Mouse (Mus musculus) cerebellum, postnatal 25 days (tissue): ENCODE data around the gene Ror2.
A peak's percentile ranks its signal among the peaks of the same experiment; 100 is the strongest.
"Not testable (repeated sequence)": the region's sequence is repeated elsewhere in the genome, so short reads cannot be mapped to it uniquely, and the experiment has no call there.

ENCODE experiments used
- DNase-seq, 2 experiments: peaks; one replicate each; pipeline ENCODE4 v3.0.0; 2021; ENCODE audit warnings: mixed read lengths in 2 of 2

The Ror2 gene

GRCm38 (mm10) chr13:53285756-53286361 is at the start of gene Ror2:
Gene Ror2 (minus strand): TSS chr13:53286124.
- peak in 1 of 2 experiments; percentile 43 for DNase-seq

- DNase-seq, result no peak
Measured at GRCm38 (mm10) chr13:53333769-53334168, 47.8 kb upstream of the Ror2 start.

- no peak for DNase-seq
Measured at GRCm38 (mm10) chr13:53330246-53330645, 44.3 kb upstream of the Ror2 start.

GRCm38 (mm10) chr13:53325531-53325930 is 39.6 kb upstream of the Ror2 start:
- no peak for DNase-seq

GRCm38 (mm10) chr13:53323661-53324060 is 37.7 kb upstream of the Ror2 start:
- DNase-seq, result no peak

GRCm38 (mm10) chr13:53320899-53321298 is 35.0 kb upstream of the Ror2 start:
- DNase-seq, result no peak

GRCm38 (mm10) chr13:53316515-53317295 is 30.8 kb upstream of the Ror2 start:
- DNase-seq, result no peak

- not testable (repeated sequence) for DNase-seq
Measured at GRCm38 (mm10) chr13:53315757-53316156, 29.8 kb upstream of the Ror2 start.

GRCm38 (mm10) chr13:53310442-53310841 is 24.5 kb upstream of the Ror2 start:
- no peak for DNase-seq

- DNase-seq, result peak; percentile 20 to 24
Measured at GRCm38 (mm10) chr13:53309661-53310160, 23.8 kb upstream of the Ror2 start.

GRCm38 (mm10) chr13:53309148-53309547 is 23.2 kb upstream of the Ror2 start:
- DNase-seq, result peak in 1 of 2 experiments; percentile 9

GRCm38 (mm10) chr13:53306836-53307235 is 20.9 kb upstream of the Ror2 start:
- no peak for DNase-seq

GRCm38 (mm10) chr13:53305256-53305655 is 19.3 kb upstream of the Ror2 start:
- no peak for DNase-seq

- no peak for DNase-seq
Measured at GRCm38 (mm10) chr13:53302688-53303087, 16.8 kb upstream of the Ror2 start.

- no peak for DNase-seq
Measured at GRCm38 (mm10) chr13:53293065-53293464, 7.1 kb upstream of the Ror2 start.

- no peak for DNase-seq
Measured at GRCm38 (mm10) chr13:53292244-53292643, 6.3 kb upstream of the Ror2 start.

GRCm38 (mm10) chr13:53285261-53285755 is 616 bp downstream of the Ror2 start:
- DNase-seq, result peak in 1 of 2 experiments; percentile 25

GRCm38 (mm10) chr13:53284740-53285191 is 1.2 kb downstream of the Ror2 start:
- DNase-seq, result no peak

GRCm38 (mm10) chr13:53281604-53282396 is 4.1 kb downstream of the Ror2 start:
- DNase-seq, result no peak

GRCm38 (mm10) chr13:53278908-53279307 is 7.0 kb downstream of the Ror2 start:
- DNase-seq, result no peak

GRCm38 (mm10) chr13:53276381-53276780 is 9.5 kb downstream of the Ror2 start:
- DNase-seq, result no peak

- no peak for DNase-seq
Measured at GRCm38 (mm10) chr13:53275778-53276177, 10.1 kb downstream of the Ror2 start.

GRCm38 (mm10) chr13:53274771-53275170 is 11.2 kb downstream of the Ror2 start:
- DNase-seq, result no peak
